Mouse (Mus musculus): Measurements from ENCODE around the gene Gm26620.

DNA sequence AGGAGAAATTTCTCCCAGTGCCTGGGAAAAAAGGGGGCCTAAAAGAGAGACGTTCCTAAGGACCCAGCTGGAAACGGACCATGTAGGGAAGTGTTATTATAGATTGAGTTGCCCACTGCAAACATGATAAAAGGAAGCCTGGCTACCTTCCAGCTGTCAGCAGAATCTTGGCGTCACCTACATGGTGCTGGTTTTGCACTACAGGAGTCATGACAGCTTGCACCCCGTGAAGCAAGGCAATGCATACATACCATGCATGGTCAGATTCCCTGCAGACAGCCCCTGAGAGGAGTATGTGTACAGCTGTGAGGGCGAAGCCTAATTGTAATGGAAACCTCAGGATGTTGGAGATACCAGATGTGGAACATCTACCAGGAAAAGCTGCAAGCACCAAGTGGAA is 30.8 kb downstream of the Gm26620 start:
- TF ChIP-seq CTCF (conservative IDR thresholded peaks at IDR 0.05; ENCODE audit: low read length) (no peak), NANOG (IDR thresholded peaks at IDR 0.05; ENCODE audit: borderline replicate concordance, low read length) (no peak), POU5F1 (IDR thresholded peaks at IDR 0.05; ENCODE audit: borderline replicate concordance, low read length) (no peak)

Measured in E14TG2a.4 (cell line).